Mouse (Mus musculus) ES-E14 (cell line): ENCODE data around the gene Kif1c. TPM values are rescaled to one million over a fixed set of nuclear protein-coding genes. Genes with fewer than 3 reads are reported as not detected.
A peak's percentile ranks its signal among the peaks of the same experiment; 100 is the strongest.

Experiments used
- DNase-seq: peaks from one replicate; pipeline ENCODE4 v3.0.0-alpha.2; 2013; ENCODE audit warnings: low read depth, low spot score
- H3K27ac ChIP-seq: 2 replicates; pipeline ENCODE4 v1.5.1; 2012; ENCODE audit warnings: low read depth, mild to moderate bottlenecking, low read length, moderate library complexity, mixed read lengths; ENCODE audit not compliant: poor library complexity, insufficient read depth, severe bottlenecking
- H3K36me3 ChIP-seq: 2 replicates; pipeline ENCODE4 v1.6.1; 2012; ENCODE audit warnings: mild to moderate bottlenecking, low read length, moderate library complexity, mixed read lengths; ENCODE audit not compliant: control insufficient read depth, poor library complexity, insufficient read depth, severe bottlenecking
- H3K4me1 ChIP-seq, 2 experiments: fragments of 150-350 bp in 1 of 2; sonication (generic) in 1 of 2; 2 replicates each; pipeline ENCODE4 v1.6.1; 2012; ENCODE audit warnings: low read length in 2 of 2, mild to moderate bottlenecking in 1 of 2, mixed read lengths in 1 of 2; ENCODE audit not compliant: control insufficient read depth in 2 of 2, insufficient read depth in 2 of 2, poor library complexity in 1 of 2
- H3K4me3 ChIP-seq, 2 experiments: fragments of 150-350 bp in 1 of 2; sonication (generic) in 1 of 2; 2 replicates each; pipeline ENCODE4 v1.5.1; 2012; ENCODE audit warnings: low read length in 2 of 2, low read depth in 1 of 2, mild to moderate bottlenecking in 1 of 2, mixed read lengths in 1 of 2; ENCODE audit not compliant: insufficient read depth in 1 of 2, poor library complexity in 1 of 2, severe bottlenecking in 1 of 2
- H3K9ac ChIP-seq: 2 replicates; pipeline ENCODE4 v1.6.1; 2012; ENCODE audit warnings: low read depth, mild to moderate bottlenecking, low read length, mixed read lengths; ENCODE audit not compliant: poor library complexity, insufficient read depth, severe bottlenecking
- H3K9me3 ChIP-seq: fragments of 150-350 bp; sonication (generic); 2 replicates; pipeline ENCODE4 v1.6.1; 2012; ENCODE audit warnings: low read depth, mild to moderate bottlenecking, low read length; ENCODE audit not compliant: control insufficient read depth, insufficient read depth
- CHD2 ChIP-seq: IDR thresholded peaks from 2 replicates; pipeline ENCODE4 v1.6.1; 2014; ENCODE audit warnings: mild to moderate bottlenecking, low read depth, low read length, inconsistent platforms
- HCFC1 ChIP-seq: IDR thresholded peaks from 2 replicates; pipeline ENCODE4 v1.6.1; 2012; ENCODE audit warnings: low read length, inconsistent platforms, borderline replicate concordance; ENCODE audit not compliant: insufficient read depth
- MAFK ChIP-seq: IDR thresholded peaks from 2 replicates; pipeline ENCODE4 v1.6.1; 2014; ENCODE audit warnings: mild to moderate bottlenecking, low read depth, low read length, inconsistent platforms; ENCODE audit not compliant: insufficient read depth
- ZC3H11A ChIP-seq: IDR thresholded peaks from 2 replicates; pipeline ENCODE4 v1.6.1; 2012; ENCODE audit warnings: low read depth, mild to moderate bottlenecking, inconsistent platforms, low read length, borderline replicate concordance
- ZNF384 ChIP-seq: IDR thresholded peaks from 2 replicates; pipeline ENCODE4 v1.6.1; 2012; ENCODE audit warnings: low read depth, low read length, inconsistent platforms
- in situ Hi-C, 2 experiments: fragments of 600-800 bp; cut with MboI; formaldehyde crosslinking; loops; one replicate each; pipeline ENCODE4 v1.15.1; 2025; ENCODE audit warnings: low sequenced_read_pairs in 2 of 2, inconsistent platforms in 1 of 2; ENCODE audit not compliant: unreplicated experiment in 2 of 2
- total RNA-seq: library from RNA; depleted of rRNA; stranded (reverse); fragments of 300-350 nt; gene quantifications from 2 replicates; pipeline ENCODE4 v1.2.3, GENCODE M21; 2012

Gene Kif1c
- total RNA-seq, 1 experiment: 29.2 TPM

GRCm38 (mm10) chr11:70663957-70664356 is 36.4 kb upstream of the Kif1c start:
- Histone ChIP-seq H3K27ac (no peak overlapping the region; the same call in 1 of the 2 replicates), H3K9ac (no peak overlapping the region), H3K4me3 (no peak overlapping the region), H3K4me1 (peaks cover 0 to 3% of the 10 kb centered on the region in 2 experiments; a peak in 3 of 4 replicates), H3K36me3 (peaks cover 35% of the 10 kb centered on the region), H3K9me3 (no peaks in the 10 kb centered on the region)
- TF ChIP-seq CHD2 (no peak), ZC3H11A (no peak), HCFC1 (no peak), ZNF384 (no peak), MAFK (no peak)
- no peak for DNase-seq
- in situ Hi-C loops: no loop called here

- H3K4me1 ChIP-seq: no peaks in the 10 kb centered on the region; a peak in 1 of 4 replicates
- DNase-seq: no peak
- H3K27ac ChIP-seq: no peak overlapping the region
- peaks cover 35% of the 10 kb centered on the region for H3K36me3 ChIP-seq
- H3K9ac ChIP-seq: no peak overlapping the region
- no peak overlapping the region for H3K4me3 ChIP-seq
- in situ Hi-C loops: no loop called here
- H3K9me3 ChIP-seq: no peaks in the 10 kb centered on the region
- TF ChIP-seq ZC3H11A (no peak), CHD2 (no peak), MAFK (no peak), ZNF384 (no peak), HCFC1 (no peak)
Observed at GRCm38 (mm10) chr11:70664741-70665140, 35.6 kb upstream of the Kif1c start.

DNA sequence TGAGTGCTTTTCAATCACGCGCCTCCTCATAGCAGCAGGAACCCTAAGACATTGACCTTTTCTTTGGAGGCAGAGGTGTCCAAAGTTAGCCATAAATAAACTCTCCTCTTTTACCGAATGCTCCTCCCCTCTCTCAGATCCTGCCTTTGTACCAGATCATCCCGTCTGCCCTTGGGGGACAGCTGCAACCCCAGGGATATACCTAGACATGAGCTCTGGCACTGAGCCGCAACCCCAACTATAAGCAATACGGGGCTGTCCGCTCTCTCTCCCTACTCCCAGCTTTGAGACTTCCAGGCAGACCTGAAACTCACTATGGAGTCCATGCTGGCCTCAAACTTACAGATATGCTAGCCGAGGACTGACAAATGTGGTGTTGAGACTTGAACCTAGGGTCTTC is 33.7 kb upstream of the Kif1c start:
- no peak overlapping the region for H3K4me3 ChIP-seq
- H3K27ac ChIP-seq: no peak overlapping the region
- DNase-seq: no peak
- TF ChIP-seq HCFC1: no peak
- TF ChIP-seq MAFK: no peak
- TF ChIP-seq ZNF384: no peak
- TF ChIP-seq CHD2: no peak
- TF ChIP-seq ZC3H11A: no peak
- H3K36me3 ChIP-seq: peaks cover 34% of the 10 kb centered on the region
- peaks cover 0 to 5% of the 10 kb centered on the region in 2 experiments; a peak in 2 of 4 replicates for H3K4me1 ChIP-seq
- no peaks in the 10 kb centered on the region for H3K9me3 ChIP-seq
- no peak overlapping the region; the same call in 1 of the 2 replicates for H3K9ac ChIP-seq
- in situ Hi-C loops: no loop called here

DNA sequence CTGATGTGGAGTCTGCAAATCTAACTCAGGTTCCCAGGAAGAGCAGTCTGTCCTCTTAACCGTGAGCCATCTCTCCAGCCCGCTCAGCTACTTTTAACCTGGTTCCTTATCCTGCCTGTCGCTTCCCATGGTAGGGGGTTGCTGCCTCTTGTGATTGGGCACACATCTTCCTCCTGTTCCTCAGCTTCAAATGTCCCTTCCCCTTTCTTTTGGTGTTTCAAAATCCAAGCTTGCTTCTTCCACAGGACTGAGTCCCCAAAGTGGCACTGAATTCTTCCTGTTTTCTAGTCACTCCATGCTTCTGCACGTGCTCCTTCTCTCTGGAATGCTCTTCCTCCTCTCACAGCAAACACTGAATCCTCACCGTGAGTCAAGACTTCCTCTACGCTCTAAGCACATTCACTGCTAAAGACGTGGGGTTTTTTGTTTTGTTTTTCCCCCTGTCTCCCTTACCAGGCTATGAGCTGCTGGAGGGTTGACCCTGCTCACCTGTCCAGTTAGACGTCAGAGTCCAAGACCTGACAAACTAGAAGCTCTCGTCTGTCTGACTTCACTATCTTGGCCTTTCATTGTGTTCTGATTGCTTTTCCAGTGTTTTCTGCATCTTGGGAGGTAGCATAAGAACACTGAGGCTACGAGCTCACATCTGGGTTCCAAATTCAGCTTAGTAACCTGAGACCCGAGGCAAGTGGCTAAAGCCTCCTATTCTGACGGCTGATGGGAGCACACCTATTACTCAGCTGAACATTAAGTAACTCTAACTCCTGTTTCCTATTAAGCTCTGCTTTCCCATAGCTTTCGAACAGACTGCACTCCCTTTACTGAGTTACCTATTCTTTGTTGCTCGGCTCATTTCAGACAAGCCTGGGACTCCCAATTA is 32.8 kb upstream of the Kif1c start:
- Histone ChIP-seq H3K9ac (peak overlapping the region; percentile 40; the same call in 1 of the 2 replicates), H3K36me3 (peaks cover 33% of the 10 kb centered on the region), H3K9me3 (no peaks in the 10 kb centered on the region), H3K4me1 (peaks cover 0 to 7% of the 10 kb centered on the region in 2 experiments; a peak in 2 of 4 replicates), H3K27ac (peak overlapping the region; percentile 80; the same call in 1 of the 2 replicates), H3K4me3 (peak overlapping the region; percentile 67 to 91; a peak in 3 of 4 replicates)
- in situ Hi-C loops: no loop called here
- no peak for DNase-seq
- TF ChIP-seq ZNF384 (no peak), CHD2 (no peak), MAFK (no peak), HCFC1 (no peak)
